Mouse (Mus musculus) left cerebral cortex, postnatal 25 days (tissue): ENCODE results near the gene Dgkz. TPM values are rescaled to one million over a fixed set of nuclear protein-coding genes. Genes with fewer than 3 reads are reported as not detected.

Experiments used
- DNase-seq, 2 experiments: peaks; one replicate each; pipeline ENCODE4 v3.0.0; 2022; ENCODE audit warnings: low spot score in 2 of 2, mixed read lengths in 1 of 2
- intact Hi-C: fragments of 180-260 bp; cut with DNase I; formaldehyde crosslinking; loops from one replicate; pipeline ENCODE4 v1.15.1; 2025
- total RNA-seq, 2 experiments: library from RNA; stranded (reverse); gene quantifications; 2 replicates each; pipeline ENCODE4 v1.2.3; 2021

Dgkz gene
- total RNA-seq, 2 experiments from 2014 or later: 556 to 558 TPM

DNA sequence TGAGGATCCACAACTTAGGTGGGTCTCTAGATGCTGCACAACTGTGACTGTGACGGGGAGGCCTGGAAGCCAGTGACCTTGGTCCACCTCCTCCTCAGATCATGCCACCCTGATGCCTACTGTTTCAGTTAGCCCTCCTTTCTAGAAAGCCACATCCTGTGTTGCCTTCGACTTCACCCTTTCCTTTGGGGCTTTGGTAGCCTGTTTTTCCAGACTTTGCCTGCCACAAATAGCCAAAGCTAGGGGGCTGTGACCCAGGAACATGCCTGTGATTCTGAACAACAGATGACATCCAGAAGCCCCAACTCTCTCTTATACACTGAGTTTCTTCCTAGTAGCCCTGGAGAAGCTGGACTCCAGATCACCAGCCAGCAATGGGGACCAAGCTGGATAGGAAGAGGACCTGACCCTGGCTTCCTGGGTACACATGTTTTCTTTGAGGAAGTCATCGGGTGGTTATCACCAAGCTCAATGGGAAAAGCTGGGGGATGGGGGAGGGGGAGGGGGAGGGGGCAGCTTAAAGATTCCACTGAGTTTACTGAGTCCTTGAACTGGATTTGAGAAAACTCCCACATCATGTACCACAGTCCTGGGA lies 11.0 kb downstream of the Dgkz start:
- DNase-seq: no peak
- intact Hi-C loops: loop anchor here (5.0 kb wide), 1 partner anchor 37 kb away; the partner anchor contains the start of gene Chrm4

DNA sequence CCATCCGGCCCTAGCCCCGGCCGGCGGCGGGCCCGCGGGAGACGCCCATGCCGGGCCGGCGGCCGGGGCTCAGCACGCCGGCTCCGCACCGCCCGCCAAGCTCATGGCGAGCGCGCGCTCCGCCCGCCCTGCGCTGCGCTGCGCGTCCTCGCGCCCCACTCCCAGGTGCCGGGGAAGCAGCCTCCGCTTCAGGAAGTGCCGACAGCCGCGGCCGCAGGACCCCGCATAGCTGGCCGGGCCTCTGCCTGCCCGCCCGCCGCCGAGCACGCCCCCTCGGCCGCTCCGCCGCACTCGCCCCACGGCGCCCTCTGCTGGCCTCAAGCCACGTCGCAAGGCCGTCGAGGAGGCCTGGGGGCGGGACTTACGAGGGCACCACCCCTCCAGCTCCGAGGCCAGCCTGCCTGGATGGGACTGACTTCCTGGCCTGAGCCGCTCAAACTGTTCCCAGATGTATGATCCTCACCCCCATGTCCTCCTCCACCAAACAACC lies 12.2 kb downstream of the Dgkz start:
- intact Hi-C loops: loop anchor here (5.0 kb wide), 1 partner anchor 36 kb away; the partner anchor contains the start of gene Chrm4
- DNase-seq: peak; percentile 92 to 95

DNA sequence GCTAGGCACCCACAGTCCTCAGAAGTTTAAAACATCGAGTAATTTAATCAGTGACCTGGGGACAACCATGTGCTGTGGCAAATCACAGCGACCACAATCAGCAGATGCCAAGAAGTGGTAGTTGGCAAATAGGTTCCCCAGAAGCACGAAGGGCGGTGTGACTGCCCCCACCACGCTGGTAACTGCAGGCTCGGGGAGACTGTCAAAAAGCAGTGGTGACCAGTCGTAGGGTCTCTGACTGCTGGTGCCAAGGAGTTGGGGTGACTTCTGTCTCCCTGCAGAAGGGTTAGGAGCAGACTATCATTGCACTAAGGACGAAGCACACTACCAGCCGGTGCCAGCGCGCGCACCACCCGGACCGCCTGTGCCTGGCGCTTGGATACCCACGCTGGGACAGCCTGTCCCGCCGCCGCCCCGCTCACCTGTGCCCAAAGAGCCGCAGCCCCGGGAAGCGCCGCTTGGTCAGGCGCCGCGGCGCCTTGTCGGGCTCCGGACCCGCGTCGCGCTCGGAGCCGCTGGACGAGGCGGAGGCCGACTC lies 12.7 kb downstream of the Dgkz start:
- DNase-seq: no peak

DNA sequence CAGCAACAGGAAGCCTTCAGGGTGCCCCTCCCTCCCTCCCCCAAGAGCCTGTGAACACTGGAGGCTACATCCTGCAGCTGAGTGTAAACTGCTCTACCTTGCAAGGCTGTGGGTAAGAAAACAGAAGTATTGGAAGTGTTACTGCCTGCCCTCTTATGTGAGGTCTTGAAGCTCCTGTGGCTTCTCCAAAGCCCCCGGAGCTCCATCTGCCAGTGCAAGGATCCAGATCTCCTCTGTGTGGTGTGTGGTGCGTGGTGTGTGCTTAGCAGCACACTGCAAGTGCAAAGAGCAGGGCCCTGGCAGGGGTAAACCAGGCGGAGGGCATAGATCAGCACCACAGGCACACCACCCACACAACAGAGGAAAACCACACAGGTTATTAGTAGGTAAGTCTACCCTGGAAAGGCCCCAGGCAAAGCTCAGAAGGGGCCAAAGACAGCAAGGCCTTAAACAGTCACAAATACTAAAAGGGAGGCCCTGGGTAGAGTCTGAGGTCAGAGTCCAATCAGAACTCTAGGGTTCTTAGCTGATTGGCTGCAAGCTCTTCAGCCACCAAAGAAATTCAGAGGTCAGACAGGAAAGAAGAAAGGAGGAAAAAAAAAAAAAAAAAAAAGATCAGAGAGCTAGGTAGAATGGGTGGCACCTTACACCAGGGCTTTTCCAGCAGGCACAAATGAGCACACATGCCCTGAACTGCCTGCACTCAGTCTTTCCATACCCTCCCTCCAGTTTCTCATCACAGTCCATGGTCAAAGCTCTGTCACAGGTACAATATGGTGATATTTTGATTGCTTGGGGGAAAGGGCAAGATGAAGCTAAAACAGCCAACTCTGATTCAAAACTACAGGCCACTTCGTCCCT lies 13.5 kb downstream of the Dgkz start:
- intact Hi-C loops: loop anchor here (5.0 kb wide), 1 partner anchor 35 kb away; the partner anchor contains the start of gene Chrm4
- no peak for DNase-seq

More for the DNA sequence above, 12.7 kb downstream of the Dgkz start:
- intact Hi-C loops: loop anchor here (5.0 kb wide), 1 partner anchor 36 kb away; the partner anchor contains the start of gene Chrm4

DNA sequence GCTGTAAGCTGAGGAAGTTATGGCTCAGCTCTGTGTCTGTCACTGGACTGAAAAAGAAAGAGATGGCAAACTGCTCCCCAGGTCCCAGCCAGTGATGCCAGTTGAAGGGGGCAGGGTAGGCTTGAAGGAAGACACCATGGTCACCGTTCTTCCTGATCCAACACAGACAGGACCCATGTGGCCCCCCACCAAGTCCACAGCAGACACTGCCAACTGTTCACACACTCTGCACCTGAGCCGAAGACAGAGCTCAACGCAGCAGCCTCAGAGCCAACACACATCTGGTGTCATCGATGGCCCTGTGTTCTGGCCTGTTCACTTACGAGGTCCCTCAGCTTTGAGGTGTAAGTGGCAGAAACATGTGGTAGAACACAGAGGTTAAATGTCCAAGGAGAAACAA lies 15.2 kb downstream of the Dgkz start:
- DNase-seq: no peak
- intact Hi-C loops: loop anchor here (5.0 kb wide), 1 partner anchor 33 kb away; the partner anchor contains the start of gene Chrm4

DNA sequence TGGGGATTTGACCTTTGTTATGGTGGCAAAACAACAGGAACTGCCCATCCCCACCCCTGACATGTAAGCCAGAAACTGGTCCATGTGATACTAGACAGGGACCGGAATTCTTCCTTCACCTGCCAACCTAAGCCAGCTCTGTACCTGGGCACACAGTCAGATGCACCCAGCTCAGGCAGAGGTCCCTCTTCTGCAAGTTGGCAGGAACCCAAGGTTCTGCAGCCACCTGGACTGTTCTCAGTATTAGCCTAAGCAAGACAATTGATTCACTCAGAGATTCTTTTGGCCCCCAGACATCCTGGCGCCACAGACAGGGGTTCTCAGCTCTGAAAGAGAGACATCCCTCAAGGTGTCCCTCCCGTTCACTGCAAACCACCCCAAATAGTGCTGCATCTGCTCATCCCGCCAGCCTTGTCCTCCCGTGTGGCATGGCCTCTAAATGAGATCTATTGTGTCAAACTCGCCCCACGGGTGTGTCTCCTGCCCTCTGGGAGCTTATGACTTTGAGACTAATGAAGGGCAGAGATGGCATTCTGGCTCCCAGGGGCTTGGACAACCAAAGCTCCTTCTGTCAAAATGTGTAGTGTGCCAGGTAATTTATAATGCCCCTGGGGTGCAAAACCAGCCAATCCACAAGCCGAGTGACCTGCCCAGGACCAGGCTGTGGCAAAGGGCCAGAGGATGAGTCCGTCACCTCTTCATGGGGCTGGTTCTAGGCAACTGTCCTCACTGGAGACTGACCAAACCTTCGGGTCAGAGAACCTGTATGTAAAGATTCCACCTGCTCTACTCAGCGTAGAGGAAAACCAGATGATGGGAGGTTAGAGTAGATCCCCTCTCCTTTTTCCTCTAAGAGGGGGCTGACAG lies 15.9 kb downstream of the Dgkz start:
- intact Hi-C loops: loop anchor here (1.0 to 5.0 kb wide), 2 partner anchors 15 to 32 kb away; partner anchors contain the start of gene Chrm4

DNA sequence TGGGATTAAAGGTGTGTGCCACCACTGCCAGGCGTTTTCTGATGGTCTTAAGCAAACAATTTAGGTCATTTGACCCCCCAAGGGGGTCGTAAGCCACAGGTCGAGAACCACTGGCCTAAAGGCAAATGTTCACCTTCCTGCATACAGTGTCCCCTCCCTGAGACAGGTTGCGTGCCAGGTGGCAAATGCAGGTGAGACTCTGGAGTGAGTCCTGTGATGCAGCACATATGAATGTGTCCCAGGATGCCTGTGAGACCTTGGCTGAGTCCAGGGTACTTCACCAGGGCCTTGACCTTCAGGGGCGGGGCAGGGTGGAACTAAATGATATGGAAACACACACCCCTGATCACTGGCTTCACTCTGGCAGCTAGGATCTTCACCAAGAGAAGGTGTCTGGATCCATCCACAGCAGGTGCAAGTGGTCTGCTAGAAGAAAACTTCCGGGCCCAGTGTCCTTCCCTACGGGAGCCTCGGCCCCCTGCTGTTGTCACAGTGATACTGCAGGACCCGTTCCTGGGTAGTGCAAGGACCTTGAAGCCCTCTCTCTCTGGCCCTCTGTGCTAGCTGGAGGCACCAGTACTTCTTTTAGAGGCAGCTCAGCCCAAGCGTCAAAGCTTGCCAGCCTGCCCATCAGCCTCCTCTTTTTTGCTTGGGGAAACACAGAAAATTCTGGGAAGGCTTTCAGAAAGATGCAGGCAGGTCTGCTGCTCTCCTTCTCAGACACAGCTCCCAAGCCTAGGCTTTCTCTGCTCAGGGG lies 16.8 kb downstream of the Dgkz start:
- intact Hi-C loops: loop anchor here (1.0 kb wide), 1 partner anchor 15 kb away; no protein-coding TSS in a partner anchor
- peak in 1 of 2 experiments; percentile 68 for DNase-seq

More for the DNA sequence above, 15.9 kb downstream of the Dgkz start:
- no peak for DNase-seq

DNA sequence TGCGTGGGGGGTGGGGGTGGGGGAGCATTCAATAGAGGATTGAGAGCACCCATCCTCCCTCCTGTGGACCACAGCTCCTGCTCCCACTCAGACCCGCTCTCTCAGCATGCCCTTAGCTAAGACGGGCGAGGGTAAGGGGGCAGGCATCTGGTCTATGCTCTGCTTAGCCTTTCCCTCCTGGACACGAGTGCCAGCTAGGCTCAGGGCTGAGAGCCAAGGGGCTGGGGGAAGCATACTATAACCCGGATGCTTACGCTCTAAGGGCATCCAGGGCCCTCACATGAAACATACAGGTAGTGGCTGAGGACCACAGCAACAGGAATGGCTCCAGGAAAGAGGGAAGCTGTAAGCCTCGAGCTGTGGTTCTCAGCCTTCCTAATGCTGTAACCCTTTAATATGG lies 17.6 kb downstream of the Dgkz start:
- DNase-seq: no peak
- intact Hi-C loops: no loop called here

DNA sequence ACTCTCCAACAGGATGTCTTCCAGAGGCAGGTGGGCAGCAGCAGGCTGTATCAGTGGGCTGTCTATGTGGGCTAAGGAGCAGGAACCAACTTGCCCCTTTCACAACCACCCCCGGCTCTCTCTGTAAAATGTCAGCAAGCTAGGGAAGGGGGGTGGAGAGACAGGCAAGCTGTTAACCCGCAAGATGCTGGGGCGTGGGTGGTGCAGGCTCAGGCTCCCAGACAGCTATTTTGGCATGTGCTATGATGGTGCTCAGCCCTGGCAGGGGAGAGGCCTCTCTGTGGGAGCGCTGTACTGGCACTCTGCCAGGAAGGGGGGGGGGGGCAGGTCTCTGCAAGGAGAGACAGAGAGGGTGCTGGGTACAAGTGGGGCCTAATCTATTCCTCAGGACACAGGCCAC lies 18.6 kb downstream of the Dgkz start:
- DNase-seq: peak; percentile 84 to 97
- intact Hi-C loops: no loop called here

DNA sequence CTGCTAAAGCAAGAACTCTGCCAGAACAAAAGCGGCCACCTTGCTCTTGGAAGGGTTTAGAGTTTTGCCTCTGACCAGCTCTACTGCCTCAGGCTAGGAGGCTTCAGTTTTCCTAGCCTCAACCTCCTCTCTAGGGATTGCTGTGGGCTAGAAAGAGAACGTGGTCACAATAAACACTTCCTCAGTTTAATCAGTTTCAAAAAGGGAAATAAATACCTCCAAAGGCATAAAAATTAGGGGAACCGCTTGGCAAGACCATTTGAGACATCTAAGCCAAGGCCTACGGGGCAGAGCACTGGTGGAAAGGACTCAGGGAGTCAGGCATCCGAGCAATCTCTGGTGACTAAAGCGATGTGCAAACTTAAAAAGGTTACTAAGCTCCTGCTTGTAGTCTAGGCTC lies 19.8 kb downstream of the Dgkz start:
- intact Hi-C loops: no loop called here
- no peak for DNase-seq

DNA sequence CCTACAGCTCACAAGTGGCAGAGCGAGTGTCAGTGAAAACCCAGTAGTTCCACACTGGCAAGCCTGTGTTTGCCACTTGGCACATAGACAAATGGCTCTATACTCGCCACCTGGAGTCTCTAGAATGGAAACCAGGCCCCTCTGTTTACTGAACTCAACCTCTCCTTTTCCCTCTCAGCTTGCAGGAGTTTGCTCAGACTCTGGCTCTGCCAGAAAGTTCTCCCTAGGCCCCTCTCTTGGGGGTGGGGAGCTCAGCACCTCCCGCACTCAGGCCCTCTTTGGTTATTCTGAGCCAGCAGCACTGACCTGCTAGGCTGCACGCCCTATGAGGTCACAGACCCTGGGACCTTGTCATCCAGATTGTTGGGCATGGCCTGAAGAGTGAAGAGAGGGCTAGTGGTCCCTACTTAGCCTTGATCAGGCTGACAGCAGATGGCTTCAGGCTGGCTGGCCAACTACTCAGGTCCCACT lies 20.5 kb downstream of the Dgkz start:
- peak in 1 of 2 experiments; percentile 6 for DNase-seq
- intact Hi-C loops: no loop called here

DNA sequence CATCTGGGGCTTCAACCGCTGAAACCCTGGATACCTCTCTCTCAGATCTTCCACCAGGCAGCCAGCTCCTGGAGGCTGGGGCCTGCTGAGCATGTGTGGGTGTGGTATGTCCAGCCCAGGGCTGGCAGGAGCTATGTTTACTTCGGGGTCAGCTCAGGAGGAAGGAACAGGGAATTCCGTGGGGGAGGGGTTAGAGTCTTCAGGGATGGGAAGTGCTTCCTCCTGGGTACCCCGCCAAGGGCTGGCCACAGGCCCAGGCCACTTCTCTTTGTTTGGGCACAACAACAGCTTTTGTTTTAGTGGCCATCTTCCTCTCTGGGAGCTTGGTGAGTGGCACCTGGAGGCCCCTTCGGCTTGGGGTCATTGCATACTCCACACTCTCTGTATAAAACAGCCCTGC lies 21.8 kb downstream of the Dgkz start:
- peak in 1 of 2 experiments; percentile 19 for DNase-seq
- intact Hi-C loops: no loop called here

DNA sequence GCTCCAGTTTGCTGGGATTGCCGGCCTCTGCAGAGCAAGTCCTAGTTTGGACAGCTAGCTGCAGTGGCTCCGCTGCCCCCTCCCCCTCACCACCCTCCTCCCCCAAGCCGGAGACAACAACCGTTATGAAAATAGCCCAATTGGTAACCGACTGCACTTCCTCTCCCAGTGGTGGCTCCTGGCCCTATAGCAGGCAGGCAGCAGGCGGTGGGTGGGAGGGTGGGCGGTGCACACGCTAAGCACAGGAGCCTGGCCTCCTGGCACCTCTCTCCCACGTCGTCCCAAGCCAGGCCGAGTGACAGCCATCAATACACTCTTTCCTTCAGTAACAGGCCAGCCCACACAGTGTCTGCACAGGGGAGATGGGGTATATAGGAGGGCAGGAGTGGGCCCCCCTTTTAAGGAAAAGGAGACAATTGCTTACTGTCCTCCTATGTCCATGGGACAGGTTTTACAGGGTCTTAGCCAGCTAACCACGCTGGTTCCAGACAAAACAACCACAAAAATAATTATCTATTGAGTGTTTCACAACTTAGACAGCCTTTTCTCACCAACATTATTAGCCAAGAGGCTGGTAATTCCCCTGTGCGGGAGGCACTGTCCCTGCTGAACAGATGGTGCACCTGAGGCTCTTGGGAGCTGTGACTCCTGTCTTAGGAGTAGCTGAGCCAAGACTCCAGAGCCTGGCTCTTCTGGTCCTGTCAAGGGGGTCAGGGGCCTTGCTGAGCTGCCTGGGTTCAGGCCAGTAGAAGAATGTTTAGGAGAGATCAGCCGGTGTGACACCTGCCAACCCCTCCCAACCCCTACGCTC lies 25.2 kb downstream of the Dgkz start:
- peak in 1 of 2 experiments; percentile 65 for DNase-seq
- intact Hi-C loops: no loop called here

DNA sequence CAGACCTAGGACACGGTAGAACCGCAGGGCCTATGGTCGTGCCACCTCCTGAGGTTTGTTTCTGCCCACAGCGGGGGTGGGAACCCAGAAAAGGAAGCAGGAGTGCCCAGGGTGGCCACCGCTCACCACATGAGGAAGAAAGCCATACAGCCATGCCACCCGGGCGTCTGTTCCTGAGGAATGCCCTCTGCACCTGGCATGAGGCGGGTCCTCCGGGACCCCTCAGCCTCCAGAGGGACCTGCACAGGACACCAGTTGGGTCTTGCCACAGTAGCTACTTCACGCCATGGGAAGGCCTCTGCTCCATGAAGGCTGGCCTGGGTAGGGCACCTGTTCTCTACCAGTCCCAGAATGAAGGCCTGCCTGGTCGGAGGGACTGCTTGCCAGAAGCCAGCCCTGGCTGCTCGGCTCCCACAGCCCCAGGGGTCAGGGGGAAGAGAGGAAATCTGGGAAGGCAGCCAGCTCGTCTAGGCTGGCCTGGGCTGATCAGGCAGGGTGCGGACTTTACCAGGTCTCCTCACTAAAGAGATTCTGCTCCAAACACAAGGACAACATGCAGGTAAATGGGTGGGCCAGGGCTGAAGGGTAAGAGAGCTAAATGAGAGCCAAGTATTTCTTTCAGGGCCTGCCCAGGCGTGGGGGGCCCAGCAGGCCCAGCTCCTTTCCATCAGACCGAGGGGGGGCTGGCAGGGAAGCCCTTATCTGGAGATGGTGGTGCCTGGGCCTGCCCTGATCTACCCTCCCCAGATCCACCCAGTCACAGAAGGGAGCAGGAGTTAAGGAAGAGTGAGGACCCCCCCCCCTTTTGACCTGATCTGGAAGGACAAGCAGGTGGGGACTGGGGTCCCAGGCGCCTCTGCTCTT lies 26.0 kb downstream of the Dgkz start:
- intact Hi-C loops: no loop called here

DNA sequence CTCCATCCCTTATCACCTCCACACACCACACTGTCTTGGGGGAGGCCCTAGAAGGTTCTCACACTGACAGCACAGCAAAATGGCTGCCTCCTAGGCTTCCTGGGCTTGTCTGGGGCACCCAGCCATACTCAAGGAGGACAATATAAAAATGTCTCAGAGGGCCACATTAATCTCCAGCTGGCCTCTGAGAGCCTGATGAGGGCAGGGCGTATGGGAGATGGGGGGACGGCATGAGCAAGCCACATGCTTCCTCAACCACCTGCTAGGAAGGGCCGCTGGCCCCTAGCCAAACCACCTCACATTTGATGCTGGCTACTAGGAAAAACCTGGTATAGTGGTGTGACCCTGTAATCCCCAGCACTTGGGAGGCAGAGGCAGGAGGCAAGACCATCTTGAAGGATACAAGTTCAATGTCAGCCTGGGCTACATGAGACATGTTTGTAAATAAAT lies 26.8 kb downstream of the Dgkz start:
- DNase-seq: peak in 1 of 2 experiments; percentile 3
- intact Hi-C loops: no loop called here

More for the DNA sequence above, 26.0 kb downstream of the Dgkz start:
- DNase-seq: no peak

DNA sequence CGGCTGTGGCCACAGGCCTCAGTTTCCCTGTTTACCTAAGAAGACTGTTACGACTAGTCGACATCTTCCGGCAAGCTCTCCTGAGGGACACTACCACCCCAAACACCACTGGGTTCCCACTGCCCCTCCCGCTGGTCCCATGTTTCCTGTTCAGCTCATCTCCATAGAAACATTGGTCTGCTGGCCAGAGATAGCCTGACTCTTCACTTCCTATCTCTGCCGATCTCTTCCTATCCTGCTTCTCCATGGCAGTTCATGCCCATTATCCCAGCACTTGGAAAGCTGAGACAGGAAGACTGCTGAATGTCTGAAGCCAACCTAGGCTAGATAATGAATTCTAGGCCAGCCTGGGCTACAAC lies 27.5 kb downstream of the Dgkz start:
- intact Hi-C loops: no loop called here
- peak in 1 of 2 experiments; percentile 16 for DNase-seq
